Mouse (Mus musculus) cerebellum, postnatal 10 days (tissue): ENCODE measurements around the gene Ntrk3.

Experiments
- DNase-seq, 2 experiments: peaks; one replicate each; pipeline ENCODE4 v3.0.0; 2021; ENCODE audit warnings: mixed read lengths in 2 of 2

The Ntrk3 gene

GRCm38 (mm10) chr7:78737614-78738210 is at the start of gene Ntrk3:
Gene Ntrk3, minus strand, starts transcription at chr7:78738012.
- no peak for DNase-seq

- no peak for DNase-seq
These were observed 48.1 kb upstream of the Ntrk3 start for GRCm38 (mm10) chr7:78785906-78786305.

DNA sequence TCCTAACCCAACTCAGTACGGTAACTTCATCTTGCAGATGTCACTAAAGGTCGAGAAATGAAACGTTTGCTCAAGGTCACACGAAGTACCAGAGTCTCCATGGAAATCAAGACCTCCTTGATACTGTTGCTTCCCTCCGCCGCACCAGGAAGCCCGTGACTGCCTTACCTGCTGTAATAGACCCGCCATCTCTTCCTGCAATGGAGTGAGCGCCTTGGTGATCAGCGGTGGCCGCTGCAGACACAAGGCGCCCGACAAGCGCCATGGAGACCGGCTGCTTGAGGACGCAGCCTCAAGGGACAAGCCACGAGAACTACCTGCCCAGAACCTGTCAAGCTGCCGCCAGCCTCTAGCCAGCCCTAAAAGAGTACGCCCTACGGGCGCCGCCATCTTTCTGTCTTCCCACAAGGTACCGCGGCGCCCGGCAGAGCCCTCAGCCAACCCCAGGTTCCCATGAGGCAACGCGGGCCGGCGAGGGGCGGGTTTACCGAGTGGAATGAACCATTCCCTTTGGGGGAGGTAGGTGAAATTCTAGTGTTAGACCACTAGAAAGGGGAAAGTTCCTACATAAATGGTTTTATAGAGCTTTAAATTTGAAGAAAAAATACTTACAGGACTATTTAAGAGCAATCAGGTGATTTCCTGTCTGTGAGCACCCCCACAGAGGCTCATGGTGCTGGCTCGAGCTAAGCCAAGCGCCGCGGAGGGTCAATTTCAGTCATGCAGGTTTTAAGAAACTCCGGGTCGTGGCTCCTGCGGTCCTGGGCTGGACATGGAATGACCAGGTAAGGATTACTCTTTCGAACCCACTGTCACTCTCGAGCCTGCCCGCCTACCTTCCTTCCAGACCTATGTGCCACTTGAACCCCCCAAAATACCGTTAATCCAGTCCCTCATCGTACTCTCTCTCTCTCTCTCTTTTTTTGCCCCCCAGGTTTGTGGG is 45.1 kb upstream of the Ntrk3 start, which contains the start of the genes Mrps11 and Mrpl46:
Gene Mrps11, plus strand, starts transcription at position 481 of the 943 bp plus-strand sequence.
Gene Mrpl46, minus strand, starts transcription at position 893 of the 943 bp plus-strand sequence.
- peak; percentile 94 to 96 for DNase-seq

- no peak for DNase-seq
These were observed 40.9 kb upstream of the Ntrk3 start for GRCm38 (mm10) chr7:78778741-78779140.

GRCm38 (mm10) chr7:78770936-78771335 is 33.1 kb upstream of the Ntrk3 start:
- no peak for DNase-seq

DNA sequence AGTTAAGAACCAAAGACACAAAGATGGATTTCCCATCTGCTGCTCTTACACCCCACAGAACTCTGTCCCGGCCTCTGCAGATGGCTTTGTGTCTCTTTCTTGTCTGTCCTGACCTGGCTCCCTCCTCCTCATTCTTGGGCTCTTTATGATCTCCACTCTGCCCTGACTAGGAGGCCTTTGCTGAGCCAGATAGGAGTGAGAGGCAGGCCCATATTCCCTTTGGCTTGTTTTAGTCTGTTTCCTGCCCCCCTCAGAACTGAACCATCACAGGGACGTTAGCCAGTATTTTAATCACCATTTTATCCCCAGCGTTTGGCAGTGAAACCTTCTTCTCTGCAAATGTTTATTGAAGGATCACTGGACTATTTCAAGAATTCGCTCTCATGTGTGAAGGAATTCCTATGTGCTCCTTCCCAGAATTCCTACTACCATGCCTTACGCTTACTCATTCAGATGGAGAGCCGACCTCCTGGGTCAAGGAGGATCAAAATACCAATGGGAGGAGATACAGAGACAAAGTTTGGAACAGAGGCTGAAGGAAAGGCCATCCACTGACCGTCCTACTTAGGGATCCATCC is 31.4 kb upstream of the Ntrk3 start:
- DNase-seq: no peak

GRCm38 (mm10) chr7:78767929-78768531 is 30.2 kb upstream of the Ntrk3 start:
- no peak for DNase-seq

DNA sequence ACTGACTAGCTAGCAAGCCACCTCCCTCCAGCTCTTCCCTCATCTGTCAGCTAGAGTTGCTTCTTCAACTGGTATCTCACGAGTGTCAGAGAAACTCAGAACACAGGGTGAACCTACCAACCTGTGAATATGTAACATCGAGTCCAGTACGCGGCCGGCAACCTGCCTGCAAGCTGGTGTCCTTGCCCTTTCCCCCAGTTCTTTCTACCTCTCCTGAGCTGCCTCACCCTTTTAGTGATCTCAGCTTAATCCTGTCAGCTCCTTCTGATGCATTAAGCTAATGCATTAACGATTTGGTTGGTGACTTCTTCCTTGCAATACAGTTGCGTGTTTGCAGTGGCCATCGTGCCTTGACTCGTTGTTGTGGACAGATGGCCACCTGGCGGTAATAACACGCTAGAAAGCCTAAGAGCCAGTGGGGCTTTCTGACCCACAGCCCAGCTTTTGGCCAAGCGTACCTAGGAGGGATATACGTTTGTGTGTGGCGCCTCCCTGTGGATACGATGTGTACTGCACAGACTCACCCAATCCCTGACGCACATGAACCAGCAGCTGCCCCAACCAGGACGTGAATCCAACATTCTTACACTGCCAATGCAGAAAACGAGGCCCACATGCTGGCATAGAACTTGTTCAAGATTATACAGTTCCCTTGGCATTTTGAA is 28.3 kb upstream of the Ntrk3 start:
- peak; percentile 97 to 98 for DNase-seq

DNA sequence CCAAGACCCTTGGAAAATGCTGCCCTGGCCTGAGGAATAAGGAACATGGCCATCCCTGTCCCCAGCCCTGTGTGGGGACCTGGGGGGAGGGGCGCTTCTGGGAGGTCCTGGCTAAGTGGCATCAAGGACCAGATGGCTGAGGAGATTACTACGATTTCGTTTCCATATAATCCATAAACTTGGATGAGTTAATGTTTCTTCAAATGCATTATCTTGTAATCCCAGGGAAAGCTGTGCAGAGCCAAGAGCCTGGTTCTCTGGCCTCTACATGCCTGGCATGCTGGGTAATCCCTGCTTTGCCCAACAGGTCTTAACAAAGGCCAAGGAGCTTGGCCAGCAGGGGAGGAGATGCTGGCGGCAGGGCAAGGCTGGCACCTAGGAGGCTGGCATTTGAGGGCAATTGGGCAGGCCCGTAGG is 27.4 kb upstream of the Ntrk3 start:
- peak; percentile 85 to 94 for DNase-seq

DNA sequence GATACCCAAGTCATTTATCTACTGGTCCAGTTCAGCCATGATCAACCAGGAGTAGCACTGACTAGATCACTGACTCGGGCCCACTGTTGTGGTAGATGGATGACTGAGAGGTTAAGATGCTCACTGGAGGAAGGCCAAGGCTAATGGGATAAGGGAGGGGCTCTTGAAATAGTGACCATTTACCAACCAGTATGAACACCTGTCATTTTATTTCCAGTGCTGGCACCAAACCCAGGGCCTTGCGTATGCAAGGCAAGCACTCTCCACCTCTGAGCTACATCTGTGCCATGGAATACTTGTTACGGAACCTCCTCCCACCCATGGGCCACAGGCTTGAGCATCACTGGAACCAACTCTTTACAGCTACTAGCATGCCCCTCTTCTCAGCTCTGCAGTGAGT is 26.0 kb upstream of the Ntrk3 start:
- DNase-seq: peak; percentile 53 to 64

DNA sequence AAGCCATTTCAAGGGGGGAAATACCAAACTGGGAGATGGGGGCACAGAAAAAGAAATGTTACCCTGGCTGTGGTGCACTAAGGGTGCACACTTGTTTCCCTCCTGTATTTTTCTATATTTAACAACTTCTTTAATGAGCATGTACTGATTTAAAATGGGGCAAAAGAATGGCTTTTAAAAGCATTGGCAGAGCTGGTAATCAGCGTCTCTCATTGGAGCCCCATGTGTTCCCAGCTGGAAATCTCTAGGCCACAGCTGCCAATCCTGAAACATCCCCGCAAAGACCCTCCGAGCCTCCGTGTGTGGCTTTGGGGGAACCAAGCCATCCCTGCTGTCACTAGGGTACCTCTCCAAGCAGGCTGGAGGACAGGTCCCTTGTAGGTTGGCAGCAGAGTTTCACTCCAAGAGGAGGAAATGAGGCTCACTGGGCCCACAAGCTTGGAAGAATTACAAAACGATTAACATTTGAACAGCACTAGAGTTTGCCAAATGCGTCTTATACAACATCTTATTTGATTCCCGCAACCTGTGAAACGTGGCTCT is 16.7 kb upstream of the Ntrk3 start:
- peak; percentile 20 to 56 for DNase-seq

DNA sequence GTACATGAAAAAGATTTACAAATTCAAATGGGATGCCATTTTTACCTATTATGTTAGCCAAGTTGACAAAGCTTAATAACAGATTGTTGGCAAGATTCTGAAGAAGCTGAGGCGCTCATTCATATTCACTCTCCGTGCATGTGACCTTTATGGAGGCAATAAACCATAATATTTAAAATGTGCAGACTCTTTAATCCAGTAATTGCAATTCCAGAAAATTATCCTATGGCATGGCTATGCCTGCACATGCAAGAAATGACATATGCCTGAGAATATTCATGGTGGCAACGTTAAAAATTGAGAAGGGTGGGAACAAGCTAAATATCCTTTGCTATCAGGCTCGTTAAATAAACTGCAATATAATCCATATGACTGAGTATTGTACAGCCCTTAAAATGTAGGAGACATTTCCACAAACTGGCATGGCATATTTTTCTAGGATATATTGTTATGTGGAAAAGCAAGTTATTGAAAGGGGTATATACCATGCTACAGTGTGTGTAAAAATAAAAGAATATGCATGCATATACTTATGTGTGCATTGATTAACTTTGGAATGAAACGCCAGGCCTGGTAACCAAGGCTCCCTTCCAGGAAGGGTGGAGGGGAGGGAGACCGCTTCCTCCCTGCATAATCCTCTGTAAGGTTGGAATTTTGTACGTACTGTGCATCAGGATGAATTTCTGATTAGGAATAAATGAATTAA is 16.1 kb upstream of the Ntrk3 start:
- no peak for DNase-seq

- no peak for DNase-seq
These were observed 15.1 kb upstream of the Ntrk3 start for GRCm38 (mm10) chr7:78752961-78753360.

- no peak for DNase-seq
These were observed 6.0 kb upstream of the Ntrk3 start for GRCm38 (mm10) chr7:78743731-78744385.

- DNase-seq: no peak
These were observed 1.7 kb upstream of the Ntrk3 start for GRCm38 (mm10) chr7:78739351-78740000.

DNA sequence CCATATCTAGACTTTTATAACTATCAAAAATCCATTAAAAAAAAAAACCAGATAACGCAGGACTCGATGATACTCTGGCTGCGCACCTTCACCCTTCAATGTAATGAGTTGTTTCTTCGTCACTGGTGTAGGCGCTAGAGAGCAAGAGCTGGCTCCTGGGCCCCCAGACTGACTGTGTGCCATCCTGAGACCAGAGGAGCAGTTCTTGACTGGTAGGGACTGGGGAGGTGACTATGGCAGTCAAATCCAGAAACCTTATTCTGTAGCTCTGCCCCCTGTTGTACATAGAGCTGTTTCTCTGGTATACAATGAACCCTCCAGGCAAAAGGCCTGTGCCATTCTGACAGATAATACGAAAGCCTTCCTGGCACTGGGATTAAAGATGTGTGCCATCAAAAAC is 616 bp downstream of the Ntrk3 start:
- no peak for DNase-seq

- no peak for DNase-seq
These were observed 6.4 kb downstream of the Ntrk3 start for GRCm38 (mm10) chr7:78731391-78731790.

DNA sequence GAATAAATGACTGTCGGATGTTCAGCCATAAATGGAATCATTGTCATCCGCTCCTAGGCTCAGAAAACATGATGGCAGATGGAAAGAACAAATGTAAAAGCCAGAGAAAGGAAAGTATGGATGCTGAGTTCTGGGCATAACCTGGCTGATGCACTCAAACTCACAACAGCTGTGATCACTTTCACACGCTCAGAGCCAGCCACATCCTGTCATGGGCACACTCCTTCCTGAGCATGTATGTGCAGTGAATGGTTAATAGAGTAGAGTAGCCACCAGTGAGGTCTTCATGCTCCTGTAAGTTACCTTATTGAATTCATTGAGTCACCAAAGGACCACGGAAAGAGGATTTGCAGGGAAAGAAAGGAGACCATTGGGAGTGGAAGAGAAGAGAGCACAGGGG is 13.2 kb downstream of the Ntrk3 start:
- DNase-seq: no peak

DNA sequence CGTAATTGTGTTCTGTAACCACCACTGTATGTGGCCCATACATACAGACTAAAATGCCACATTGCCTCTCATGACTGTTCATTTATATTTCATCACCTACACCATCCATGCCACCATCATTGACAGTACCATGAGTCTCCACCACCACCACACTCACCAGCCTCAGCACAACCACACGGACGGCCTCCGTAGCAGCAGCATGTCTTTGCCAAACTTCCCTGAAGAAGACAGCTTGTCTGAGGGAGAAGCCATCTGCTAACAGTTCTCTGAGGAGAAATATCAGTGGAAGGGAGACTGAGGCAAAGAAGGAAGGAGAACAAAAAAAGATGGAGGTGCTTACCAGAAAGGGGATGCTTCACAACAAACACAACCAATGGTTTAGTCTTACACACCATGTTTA is 15.8 kb downstream of the Ntrk3 start:
- DNase-seq: peak in 1 of 2 experiments; percentile 12
